Mouse (Mus musculus) G1E-ER4 (cell line): ENCODE results near the gene Acoxl. TPM values are rescaled to one million over a fixed set of nuclear protein-coding genes. Genes with fewer than 3 reads are reported as not detected.

Source experiments
- GATA1 ChIP-seq: IDR thresholded peaks from one replicate; pipeline ENCODE4 v1.8.0; 2012; ENCODE audit warnings: low read length, inconsistent platforms
- polyA plus RNA-seq: library from polyadenylated mRNA; stranded (reverse); fragments of >175 nt; gene quantifications from 2 replicates; pipeline ENCODE4 v1.2.3, GENCODE M21; 2012

Acoxl gene
- polyA plus RNA-seq, 1 experiment: 0.09 TPM

- TF ChIP-seq GATA1: no peak
Measured at GRCm38 (mm10) chr2:128032111-128032510, 193.4 kb downstream of the Acoxl start.

GRCm38 (mm10) chr2:128033503-128033902, 194.8 kb downstream of the Acoxl start:
- no peak for TF ChIP-seq GATA1

- no peak for TF ChIP-seq GATA1
Measured at GRCm38 (mm10) chr2:128034066-128034665, 195.5 kb downstream of the Acoxl start.

DNA sequence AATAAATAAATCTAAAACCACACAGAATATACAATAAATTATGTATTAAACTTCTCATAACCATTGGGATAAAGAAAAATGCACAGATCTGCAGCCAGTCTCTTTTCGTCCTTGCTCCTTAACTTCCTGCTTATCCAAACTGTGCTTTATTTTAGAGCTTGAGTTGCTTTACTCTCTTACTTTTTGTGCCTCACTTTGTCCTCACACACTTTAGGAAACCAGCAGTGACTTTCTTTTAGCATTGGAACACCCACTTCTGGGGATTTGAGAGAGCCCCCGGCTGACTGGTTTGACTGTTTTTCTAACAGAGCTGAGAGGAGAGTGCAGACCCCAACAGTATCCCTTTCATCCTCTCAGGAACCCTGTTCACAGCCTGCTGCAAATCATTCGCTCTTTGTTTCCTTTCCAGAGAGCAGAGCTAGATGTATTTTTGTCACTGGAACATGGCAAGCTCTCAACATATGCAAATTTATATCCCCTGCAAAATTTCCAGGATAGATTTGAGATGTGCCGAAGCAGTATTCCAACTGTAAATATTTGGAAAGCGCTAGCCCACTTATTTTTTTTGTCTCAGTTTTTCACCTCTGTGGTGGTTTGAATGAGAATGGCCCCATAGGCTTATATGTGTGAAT, 199.7 kb downstream of the Acoxl start:
- no peak for TF ChIP-seq GATA1

GRCm38 (mm10) chr2:128041066-128041750, 202.5 kb downstream of the Acoxl start:
- TF ChIP-seq GATA1: no peak

DNA sequence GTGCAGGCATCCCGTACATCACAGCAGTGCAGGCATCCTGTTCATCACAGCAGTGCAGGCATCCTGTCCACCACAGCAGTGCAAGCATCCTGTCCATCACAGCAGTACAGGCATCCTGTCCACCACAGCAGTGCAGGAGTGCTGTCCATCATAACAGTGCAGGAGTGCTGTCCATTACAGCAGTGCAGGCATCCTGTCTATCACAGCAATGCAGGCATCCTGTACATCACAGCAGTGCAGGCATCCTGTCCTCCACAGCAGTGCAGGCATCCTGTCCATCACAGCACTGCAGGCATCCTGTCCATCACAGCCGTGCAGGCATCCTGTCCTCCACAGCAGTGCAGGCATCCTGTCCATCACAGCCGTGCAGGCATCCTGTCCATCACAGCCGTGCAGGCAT, 207.8 kb downstream of the Acoxl start:
- no peak for TF ChIP-seq GATA1

DNA sequence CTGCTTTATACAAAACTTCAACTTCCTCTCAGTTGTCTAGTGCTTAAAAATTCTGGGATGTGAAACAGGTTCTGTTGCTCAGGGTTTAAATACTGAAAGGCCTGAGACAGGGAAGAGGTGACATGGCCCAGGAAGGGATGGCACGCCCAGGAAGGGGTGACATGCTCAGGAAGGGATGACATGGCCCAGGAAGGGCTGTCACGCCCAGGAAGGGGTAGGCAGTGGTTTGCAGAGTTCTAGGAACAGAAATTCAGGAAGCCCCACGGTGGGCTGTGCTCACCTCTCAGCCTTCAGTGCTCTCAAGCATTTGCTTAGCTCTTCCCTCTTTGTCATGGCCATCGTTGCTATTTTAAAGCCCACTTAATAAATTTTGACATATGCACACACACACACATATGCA, 216.2 kb downstream of the Acoxl start:
- no peak for TF ChIP-seq GATA1

DNA sequence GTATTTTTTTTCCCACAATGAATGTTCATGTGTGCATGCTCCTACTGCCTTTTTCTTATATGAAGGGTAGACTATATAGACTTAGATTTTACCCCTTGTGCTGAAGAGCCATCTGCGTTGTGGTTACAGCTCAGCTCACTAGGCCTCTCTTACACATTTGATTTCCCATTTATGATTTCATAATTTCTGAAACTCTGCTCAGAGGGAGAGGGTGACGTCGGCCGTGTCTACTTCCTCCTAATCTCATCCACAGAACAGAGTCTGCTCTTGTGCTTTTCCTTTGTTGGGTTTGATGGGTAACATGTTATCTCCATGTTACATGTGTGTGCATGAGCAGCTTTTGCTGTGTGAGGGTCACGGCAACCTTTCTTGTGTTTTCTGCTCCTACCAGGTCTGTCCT, 219.2 kb downstream of the Acoxl start:
- TF ChIP-seq GATA1: no peak

- TF ChIP-seq GATA1: no peak
Measured at GRCm38 (mm10) chr2:128058627-128059026, 220.0 kb downstream of the Acoxl start.

DNA sequence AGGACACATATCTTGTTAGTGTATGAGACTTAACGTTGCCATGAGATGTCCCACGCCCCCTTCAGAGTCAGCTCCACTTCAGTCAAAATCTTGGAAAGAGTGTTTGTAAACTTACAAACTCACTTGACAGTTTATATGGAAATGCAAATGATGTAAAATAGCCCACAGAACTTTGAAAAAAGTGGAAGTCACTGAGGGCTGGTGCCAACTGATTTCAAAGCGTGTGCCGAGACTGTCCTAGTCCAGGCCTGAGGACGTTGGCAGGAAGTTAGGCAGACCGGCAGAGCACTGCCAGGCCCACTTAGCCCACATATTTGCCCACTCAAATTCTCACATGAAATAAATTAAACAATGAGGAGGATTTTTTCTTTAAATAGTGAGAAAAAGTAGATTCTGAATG, 221.5 kb downstream of the Acoxl start:
- no peak for TF ChIP-seq GATA1

- peak; percentile 44 for TF ChIP-seq GATA1
Measured at GRCm38 (mm10) chr2:128060680-128061287, 222.1 kb downstream of the Acoxl start.

- no peak for TF ChIP-seq GATA1
Measured at GRCm38 (mm10) chr2:128061491-128061890, 222.8 kb downstream of the Acoxl start.

GRCm38 (mm10) chr2:128062756-128063155, 224.1 kb downstream of the Acoxl start:
- TF ChIP-seq GATA1: no peak

GRCm38 (mm10) chr2:128065013-128065412, 226.3 kb downstream of the Acoxl start:
- no peak for TF ChIP-seq GATA1

DNA sequence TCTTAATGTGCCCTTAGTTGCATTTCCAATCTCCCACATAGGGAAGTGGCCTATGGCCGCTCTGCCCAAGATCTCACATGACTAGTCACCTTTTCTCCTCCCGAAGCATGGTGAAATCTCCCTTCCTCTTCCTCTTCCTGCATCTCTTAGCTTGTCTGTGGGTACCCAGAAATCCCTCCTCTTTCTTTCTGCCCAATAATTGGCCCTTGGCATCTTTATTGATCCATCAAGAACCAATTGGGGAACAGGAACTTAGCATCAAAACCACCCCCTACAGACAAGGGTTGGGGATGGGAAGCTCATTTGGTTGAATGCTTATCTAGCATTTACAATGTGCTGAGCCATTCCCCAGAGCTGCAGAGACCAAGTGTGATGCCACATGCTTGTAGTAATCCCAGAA, 226.9 kb downstream of the Acoxl start:
- TF ChIP-seq GATA1: no peak

DNA sequence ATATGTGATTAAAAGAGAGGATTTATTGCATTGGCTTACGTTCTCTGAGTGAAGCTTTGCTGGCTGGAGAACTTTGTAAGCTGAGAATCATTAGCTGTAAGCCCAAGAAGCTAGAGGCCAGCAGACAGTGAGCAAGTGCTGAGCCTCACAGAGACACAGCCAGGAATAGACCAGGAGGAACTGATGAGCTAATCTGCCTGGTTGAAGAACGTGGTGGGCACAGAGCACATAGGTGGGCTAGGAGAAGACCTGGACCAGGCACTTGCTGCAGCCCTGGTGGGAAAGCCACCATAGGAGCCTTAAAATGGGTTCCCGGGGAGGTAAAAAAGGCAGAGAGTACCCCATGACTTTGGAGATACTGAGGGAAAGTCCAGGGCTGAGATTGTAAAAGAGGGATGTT, 228.5 kb downstream of the Acoxl start:
- no peak for TF ChIP-seq GATA1

- TF ChIP-seq GATA1: no peak
Measured at GRCm38 (mm10) chr2:128067596-128067995, 228.9 kb downstream of the Acoxl start.

DNA sequence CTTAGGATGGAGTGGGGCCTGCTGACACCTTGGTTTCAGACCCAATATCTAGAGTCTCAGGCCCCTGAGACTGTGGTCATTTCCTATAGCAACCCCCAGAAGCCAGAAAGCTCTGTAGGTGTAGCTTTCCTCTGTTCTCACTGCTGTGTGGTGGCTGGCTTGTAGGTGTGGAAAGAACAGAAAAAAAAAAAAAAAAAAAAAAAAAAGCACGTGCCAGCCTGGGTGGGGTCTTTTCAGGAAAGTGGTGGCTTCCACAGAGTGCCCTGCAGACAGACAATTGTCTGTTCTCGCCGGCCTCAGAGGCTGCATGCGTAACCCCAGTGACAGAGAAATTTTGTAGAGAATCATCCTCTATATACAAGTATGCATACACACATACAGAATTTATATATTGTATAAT, 229.5 kb downstream of the Acoxl start:
- TF ChIP-seq GATA1: no peak
